Mouse (Mus musculus) kidney, adult 8-10 months (tissue): ENCODE results near the gene Capn6.

ENCODE experiments used
- DNase-seq, 2 experiments: peaks; one replicate each; pipeline ENCODE4 v3.0.0; 2022

Capn6 gene

DNA sequence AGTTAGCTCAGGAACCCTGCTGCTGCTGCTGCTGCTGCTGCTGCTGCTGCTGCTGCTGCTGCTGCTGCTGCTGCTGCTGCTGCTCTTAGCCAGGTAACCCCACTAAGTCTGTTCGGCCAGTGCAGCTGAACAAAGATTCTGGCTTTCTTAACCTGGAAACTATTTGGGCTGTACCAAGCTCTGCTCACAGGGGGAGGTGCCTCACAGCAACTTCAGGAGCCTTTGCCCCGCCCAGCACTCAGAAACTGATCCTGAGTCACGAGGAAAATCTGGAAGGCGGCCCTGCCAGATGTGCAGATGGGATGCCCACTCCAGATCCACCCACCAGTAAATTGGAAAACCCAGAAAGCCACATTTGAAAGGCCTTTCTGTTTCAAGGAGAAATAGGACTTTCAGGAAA lies at the start of gene Capn6:
Capn6 (minus strand) TSS at position 203 of the 400 bp plus-strand sequence.
- peak; percentile 8 to 18 for DNase-seq

DNA sequence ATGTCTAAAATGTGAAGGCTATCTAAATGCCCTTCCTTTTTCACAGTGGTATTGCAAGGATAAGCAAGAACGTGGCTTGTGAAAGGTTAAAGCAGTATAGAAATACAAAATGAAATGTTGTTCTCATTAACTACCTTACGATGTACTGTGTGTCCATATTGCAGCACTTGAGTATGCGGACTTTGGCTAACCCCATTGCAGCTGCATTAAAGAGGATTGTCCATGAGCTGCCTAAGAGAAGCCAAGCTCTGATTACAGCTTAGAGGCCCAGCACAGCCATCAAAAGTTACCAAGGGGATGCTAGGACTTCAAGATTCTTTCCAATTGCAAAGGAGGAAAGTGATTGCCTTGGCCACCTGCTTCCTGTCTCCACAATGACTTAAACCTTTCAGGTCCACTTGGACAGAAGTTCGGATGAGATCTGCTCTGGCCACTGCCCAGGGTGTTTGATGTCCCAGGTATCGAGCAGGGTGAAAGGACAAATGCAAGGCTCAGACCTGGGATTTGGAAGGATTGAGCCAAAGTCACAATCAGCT lies 40.0 kb upstream of the Capn6 start:
- no peak for DNase-seq

DNA sequence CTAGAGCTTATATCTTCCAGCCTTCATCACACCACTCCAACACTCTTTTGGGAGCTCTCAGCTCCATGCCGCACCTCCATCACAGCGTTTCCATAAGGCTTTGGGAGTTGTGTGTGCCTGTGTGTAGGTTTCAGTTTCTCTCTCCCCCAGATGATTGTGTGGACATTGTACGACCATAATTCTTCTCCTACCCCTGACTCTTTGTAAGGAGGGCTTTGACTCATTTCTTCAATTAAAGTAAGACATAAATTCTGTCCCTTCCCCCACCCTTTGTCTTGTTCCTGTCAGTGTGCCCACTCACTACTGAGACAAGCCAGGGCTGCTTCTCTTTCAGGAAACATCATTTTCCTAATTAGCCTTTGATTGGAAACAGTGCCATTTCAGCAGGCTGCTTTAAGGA lies 24.1 kb upstream of the Capn6 start:
- DNase-seq = no peak

DNA sequence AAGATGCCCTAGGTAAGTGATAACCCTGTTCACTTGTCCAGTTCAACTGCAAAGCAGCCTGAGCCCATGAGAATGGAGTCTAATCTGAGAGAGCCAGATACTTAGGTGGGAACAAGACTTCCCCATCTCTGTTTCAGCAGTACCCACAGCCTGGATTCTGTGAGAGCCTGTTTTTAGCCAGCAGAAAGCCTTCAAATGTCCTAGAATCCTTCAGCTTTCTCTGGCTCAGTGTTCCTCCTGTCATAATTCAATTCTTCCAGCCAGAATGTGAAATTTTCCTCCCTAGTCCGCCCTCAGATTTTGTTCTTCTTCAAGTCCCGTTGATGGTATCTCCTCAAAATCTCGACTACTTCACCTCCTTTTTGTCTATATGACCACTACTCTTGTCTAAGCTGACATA lies 22.8 kb upstream of the Capn6 start:
- no peak for DNase-seq

DNA sequence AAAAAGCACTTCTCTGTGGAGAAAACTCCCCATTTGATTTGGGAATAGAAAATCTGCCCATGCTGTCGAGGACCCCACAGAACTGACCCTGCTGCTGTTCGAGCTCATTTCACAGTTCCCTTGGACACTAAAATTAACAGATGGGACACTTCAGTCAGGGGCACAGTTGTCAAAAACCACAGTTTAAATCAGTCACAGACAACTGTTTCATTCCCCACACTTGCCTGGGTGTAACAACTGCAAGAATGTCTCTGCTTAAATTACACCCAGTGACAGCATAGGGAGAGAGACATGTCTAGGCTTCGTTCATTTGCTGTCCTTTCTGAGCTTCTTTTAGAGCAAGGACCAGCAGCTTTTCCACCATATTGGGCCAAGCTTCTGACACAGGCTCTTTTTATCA lies 19.4 kb upstream of the Capn6 start:
- no peak for DNase-seq

DNA sequence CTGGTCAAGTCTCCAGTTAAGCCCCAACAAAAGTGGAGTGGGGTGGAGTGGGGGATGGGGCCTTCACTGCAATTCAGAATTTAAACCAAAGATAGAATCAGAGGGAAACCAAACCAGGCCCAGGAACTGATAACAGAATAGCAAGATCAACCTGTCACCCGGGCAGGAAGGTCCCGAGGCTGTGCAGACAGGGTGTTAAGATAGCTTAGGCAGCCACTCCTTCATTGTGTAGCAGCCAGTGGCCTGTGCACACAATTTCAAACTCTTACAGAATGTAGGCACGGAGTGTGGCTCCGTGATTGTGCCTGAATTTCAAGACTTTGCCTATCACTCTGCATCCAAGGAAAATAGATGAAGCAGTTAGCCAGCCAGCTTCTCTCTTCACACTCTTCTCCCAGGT lies 693 bp downstream of the Capn6 start:
- DNase-seq = no peak

DNA sequence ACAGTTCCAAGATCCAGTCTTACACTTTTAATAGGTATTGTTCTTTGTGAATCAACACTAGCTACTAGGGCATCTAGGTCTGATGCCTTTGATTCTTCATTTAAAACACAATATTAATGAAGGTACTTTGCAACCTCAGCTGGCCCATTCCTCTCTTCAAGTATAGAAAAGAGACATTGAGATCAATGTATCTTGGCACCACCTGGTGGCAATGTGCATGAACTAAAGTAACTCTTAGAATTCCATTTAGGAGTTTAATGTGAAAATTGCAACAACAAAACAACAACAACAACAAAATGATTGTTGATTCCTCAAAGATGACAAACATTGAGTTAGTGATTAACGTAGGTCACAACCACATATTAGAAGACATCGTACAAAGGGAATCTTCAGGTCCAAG lies 8.3 kb downstream of the Capn6 start:
- no peak for DNase-seq

DNA sequence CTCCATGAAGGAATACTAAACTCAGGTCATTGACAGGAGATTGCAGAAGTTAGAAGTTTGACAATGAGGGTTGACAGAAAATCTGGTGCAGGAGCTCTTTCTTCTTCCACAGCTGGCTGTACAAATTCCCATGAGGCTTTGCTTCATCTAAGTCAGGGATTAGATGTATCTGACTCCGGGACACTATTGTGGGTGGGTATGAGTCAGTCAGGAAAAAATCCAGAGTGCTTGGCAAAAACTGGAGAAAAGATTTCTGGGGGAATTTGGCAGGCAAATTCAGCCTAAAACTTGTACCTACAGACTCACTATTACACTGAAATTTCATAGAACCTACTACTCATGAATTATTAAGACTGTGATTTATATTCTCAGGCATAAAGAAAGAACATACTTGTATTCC lies 11.3 kb downstream of the Capn6 start:
- DNase-seq = no peak

DNA sequence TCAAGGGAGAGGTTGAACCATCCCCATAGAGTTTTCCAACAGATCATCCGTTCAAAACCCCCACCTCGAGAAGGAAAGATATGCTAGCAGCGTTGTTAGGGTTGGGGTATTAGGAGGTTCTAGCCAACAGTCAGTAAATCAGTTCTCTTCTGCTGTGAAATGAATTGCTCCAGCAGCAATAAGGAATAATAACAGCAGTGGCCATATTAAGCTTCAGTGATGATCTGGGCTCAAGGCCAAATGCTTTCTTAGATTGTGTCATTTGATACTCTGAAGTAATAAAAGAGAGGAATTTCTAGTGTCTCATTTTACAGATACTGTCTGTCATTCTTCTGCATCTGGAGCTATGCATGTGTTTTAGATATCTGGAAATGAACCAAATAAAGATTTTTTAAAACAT lies 64.7 kb downstream of the Capn6 start:
- no peak for DNase-seq
